Mouse (Mus musculus): Measurements from ENCODE around the gene Iqcf4.
A peak's percentile ranks its signal among the peaks of the same experiment; 100 is the strongest.
"Not testable (repeated sequence)": the region's sequence is repeated elsewhere in the genome, so short reads cannot be mapped to it uniquely, and the experiment has no call there.

Gene Iqcf4

DNA sequence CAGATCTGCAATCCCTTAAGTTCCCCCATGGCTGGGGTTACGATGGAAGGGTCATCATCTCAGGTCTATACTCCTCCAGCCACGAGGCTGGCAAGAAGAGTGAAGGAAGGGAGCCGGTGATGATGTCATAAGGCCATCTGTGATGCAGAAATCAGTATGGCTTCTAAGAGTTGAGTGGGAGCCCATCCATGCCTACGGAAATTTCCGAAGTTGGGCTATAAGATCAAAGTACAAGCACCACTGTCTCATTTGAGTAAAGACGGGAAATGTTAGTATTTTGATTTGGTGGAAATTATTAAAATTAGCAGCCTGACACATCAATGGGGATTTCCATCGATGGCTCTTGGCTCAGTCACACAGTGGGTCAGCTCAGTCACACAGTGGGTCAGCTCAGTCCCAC lies at the start of gene Iqcf4:
TSS of gene Iqcf4 (minus strand) at position 101 of the 400 bp plus-strand sequence.
- no peak for DNase-seq

DNA sequence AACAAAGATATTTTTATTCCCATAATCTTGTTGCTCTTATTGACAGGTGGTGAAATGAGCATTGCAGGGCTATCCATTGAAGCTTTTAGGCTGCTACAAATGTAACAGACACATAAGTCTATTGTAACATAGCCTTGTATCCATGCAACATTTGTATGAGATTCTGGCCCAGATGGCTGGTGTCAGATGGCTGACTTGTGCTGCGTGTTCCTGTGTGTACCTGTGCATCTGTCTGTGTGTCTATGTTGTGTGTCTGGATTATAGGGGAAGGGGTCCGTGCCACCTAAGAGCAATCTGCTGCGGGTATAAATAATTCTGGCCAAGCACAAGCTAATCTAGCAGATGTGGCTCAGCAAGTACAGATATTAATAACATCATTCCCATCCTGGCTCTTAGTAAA lies 46.7 kb upstream of the Iqcf4 start:
- DNase-seq = no peak

DNA sequence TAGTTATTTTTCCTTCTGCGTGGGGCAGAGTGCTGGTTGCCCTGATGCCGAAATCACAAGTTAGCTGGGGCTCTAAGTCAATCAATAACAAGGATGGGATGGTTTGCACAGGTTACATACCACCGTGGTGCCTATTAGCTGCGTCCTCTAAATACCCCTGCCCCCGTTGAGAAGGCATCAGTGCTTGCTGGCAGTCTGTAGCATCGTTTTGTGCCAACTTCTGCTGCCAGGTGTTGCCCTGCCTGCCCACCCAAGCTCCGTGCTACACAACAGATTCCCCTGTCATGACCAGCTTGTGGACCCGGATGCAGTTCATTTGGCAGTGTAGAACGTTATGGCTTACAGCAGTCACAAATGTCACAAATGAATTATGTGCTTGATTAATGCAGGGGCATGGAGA lies 45.5 kb upstream of the Iqcf4 start:
- no peak for DNase-seq

DNA sequence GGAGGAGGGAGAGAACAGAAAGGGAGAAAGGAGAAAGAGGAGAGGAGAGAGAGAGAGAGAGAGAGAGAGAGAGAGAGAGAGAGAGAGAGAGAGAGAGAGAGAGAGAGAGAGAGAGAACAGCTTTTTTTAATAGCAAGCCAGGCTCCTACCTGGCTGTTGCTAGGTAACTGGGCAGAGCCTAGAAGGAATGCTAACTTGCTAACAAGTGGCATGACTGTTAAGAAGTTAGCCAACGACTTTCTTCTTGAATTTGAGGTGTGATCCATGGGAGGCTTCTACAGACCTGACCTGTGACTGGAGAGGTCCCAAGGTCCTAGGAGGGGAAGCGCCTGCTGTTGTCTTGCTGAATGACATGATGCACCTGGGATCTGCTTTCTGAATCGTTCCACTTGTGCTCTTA lies 43.8 kb upstream of the Iqcf4 start:
- DNase-seq = no peak

DNA sequence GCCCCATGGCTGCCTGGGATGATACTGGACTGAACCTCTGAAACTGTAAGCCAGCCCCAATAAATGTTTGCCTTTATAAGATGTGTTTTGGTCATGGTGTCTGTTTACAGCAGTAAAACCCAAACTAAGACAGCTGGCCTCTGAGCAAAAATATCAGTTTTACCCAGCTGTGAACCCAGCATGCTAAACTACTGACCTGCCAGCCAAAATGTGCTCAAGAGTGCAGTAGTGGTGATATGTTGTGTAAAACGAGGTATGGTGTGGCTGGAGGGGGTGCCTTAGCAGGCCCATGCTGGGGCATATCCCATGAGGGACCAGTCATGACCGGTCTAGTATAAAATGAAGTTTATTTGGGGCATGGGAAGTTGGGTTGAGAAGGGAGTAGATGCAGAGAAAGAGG lies 43.2 kb upstream of the Iqcf4 start:
- DNase-seq = no peak

DNA sequence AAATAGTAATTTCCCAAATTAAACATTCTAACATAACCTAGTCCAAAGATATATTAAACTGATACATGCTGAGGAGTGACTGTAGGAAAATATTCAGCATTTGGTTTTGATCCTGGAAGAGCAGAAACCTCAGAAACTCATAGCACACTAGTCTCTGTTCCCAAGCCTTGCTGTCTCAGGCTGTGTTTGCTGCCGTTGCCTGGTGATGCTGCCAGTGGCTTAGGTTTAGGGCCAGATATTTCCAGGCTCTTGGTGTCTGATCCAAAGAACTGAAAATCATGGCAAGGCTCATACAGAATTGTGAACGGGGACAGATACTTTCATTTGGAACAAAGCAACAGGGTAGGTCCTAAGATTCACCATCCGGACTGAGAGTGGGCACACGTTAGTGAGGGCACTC lies 39.9 kb upstream of the Iqcf4 start:
- DNase-seq = no peak

DNA sequence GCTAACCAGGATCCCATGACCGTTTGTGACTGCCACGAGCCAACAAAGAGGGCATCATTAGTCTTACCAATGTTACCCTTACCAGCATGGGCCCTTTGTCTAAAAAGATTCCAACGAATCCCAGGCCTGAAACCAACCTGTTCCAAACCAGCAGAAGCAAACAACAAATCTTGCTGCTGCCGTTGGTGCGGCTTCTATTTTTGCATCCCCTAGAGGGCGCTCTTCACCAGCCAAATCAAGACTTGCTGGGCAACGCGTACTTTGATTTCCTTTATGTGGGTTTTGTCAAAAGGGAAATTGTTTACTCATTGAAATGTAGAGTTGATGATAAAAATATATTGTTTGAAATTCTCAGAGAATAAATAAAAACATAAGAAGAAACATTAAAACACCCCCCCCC lies 29.8 kb upstream of the Iqcf4 start:
- DNase-seq = peak; percentile 43 to 44

DNA sequence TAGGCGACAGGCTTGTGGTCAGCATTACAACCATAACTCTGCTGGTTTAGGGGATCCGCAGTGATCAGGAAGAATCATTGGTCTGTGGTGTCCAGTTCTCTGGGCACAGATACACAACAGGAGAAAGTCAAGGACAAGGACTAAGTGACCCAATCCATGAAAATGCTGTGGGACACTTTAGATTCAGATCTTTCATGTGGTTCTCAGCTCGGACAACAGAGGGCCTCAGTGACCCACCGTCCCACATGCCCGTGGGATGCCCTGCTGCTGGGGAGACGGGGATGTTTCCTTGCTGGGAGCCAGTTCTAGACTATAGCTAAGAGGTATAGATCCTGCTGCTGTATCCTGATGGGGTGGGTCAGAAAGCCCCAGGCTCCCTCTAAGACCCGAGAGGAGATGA lies 27.7 kb upstream of the Iqcf4 start:
- no peak for DNase-seq

DNA sequence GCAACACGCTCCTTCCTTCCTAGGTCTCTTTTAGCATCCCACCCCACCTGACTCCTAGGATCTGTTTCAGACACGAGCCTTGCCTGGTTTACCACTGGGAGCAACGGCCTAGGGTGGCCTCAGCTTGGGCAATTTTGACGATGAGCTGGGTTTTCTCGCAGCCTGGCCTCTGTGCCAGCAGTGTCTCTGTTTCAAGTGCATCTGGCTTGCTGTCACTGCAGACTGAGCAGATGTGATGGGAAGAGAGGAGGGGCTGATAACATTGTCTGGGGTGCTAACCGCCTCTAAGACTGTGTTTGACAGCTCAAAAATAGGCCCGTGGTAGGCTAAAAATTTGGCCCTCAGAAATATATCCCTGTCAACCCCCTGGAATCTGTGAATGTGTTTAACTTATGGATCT lies 25.0 kb upstream of the Iqcf4 start:
- DNase-seq = no peak

DNA sequence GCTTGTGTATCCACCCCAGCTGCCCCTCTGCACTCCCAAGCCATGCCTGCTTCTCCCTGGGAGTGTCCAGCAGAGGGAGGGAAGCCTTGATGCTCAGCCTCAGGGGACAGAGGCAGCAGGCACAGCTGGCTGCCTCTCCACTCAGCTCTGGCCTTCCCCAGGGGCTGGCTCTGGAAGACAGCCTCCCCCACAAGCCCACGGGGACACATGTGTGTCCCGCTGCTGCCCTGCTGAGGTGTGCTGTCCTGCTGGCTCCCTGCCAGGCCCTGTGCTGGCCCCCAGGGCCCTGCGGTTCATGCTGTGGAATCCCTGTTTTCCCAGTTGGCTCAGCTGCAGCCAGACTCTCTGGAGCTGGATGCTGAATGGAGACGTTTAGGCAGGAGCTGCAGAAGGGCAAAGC lies 24.6 kb upstream of the Iqcf4 start:
- DNase-seq = not testable (repeated sequence)

DNA sequence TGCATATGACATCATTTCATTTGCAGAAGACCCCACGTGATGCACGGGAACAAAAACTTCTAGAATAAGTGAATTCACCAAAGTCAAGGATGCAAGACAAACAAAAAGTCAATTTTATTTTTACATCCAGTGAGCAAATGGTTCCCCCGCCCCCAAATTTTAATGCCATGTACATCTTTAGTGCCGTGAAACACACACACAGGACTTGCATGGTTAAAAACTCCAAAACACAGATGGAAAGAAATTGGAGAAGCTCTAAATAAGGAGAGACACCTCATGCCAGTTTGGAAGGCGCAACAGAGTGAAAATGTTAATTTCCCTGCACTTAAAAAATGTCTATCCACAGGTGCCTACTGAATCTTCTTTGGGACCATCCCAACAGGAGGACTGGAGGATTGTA lies 21.4 kb upstream of the Iqcf4 start:
- DNase-seq = no peak

DNA sequence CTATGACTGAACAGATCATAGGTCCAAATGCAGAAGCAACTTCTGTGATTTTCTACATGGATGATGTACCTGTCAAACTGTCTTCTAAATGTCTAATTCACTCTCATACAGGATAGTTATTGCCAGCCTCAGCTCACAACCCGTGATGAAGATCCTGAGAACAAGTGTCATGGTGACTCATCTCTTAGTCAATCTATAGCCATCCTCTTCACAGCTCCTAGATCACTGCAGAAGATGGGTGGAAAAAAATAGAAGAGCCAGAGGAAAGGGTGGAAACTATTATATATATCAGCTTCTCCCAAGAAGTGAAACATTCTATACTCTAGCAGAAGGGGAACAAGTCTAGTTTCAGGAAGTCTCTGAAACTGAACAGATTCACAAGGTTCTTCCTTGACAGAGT lies 11.8 kb upstream of the Iqcf4 start:
- DNase-seq = no peak

DNA sequence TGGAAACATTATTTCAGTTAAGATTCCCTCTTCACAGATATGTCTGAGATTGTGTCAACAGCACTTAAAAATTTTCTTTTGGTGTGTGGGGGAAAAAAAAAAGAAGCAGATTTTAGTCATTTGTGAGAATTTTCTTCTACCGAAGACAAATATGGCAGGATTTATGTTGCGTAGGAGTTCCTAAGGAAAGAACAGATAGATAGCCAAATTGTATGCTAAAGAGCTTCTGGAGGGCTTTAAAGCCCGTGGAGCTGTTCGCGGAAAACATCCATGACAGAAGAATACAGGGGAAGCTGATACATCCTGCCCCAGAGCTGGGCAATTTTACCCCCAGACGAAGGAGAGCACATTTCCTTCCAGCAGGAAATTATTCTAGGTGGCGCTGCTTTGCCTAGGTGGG lies 9.2 kb upstream of the Iqcf4 start:
- DNase-seq = no peak

DNA sequence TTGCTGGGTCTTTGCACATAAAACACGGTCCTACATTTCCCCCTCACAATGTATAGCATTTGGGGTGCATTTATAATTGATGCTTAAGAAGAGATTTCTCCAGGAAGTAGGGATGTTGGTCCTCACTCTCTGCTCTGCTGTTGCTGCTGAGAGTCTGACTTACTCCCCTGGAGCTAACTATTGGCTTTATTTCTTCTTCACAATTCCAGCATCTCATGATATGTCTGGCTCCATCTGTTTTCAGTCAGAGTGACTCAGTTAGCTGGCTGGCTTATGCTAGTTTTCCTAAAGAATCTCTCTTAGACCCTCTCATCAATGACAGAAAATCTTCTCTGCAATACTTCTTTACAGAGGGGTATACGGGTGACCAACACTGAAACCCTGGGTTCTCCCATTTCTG lies 5.3 kb upstream of the Iqcf4 start:
- DNase-seq = no peak

DNA sequence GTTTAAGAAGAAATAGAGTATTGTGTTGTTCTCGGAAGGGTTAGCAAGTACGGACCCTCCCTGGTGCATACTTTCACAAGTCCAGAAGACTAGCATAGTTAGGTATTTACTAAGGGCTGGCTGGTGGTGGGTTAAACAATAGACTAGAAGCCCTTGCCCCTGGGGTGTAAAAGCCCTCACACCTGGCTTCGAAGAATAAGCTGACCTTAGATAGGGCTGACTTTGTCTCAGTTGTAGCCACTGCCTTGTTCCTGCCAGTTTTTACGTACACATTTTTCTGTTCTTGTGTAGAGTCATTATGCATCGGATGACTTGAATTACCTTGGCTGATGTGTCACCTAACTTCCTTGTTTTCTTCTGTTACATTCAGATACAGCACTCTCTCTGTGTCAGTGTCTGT lies 2.6 kb upstream of the Iqcf4 start:
- no peak for DNase-seq

DNA sequence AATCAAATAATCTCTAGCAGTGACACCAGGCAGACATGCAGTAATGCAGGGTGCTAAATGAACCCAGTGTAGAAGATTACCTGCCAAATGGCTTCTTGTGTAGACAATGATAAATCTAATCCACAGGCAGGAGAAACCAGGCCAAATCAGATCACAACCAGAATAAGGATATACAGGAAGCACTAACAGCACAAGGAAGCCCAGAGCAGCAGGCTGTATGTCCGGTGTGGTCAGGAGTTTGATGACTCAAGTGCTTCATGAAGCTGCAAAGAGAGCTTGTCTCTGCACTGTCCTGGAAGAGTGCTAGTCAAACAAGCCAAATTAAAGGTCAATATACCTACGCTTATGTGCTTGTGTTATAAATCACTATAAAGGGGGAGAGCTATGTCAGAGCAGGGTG lies 1.4 kb upstream of the Iqcf4 start:
- no peak for DNase-seq

DNA sequence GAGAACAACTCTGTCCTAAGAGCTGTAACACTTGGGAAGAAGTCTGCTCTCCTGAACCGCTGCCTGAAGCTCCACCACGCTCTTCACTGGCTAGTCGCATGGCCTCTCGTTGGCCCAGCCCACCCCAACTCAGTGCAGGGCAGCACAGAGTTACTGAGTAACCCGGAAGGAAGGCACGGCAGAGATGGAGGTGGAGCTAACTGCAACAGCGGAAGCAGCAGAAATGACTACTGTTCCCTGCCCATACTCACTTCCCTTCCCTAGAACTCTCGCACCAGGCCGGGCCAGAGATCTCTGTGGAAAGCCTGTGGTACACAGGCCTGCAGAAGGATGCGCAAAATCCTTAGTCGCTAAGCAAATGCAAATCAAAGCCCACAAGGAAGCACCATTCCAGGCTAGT lies 4.4 kb downstream of the Iqcf4 start:
- no peak for DNase-seq

DNA sequence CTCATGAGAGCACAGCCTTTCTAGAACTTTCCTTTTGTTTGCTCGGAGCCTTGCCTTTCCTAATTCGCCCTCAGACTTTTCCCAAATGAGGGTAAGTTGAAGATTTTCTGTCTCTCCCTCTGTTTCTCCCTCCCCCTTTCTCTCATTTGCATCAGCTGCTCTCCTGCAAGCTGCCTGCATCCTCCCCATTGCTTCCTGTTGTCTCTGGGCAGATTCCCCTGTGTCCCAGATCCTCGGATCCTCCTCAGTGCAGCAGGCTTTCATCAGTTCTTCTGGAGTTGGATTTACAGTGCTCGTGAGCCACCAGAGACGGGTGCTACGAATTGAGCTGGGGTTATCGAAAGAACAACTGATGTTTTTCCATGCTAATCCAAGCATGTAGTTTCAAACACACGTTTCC lies 6.8 kb downstream of the Iqcf4 start:
- no peak for DNase-seq

DNA sequence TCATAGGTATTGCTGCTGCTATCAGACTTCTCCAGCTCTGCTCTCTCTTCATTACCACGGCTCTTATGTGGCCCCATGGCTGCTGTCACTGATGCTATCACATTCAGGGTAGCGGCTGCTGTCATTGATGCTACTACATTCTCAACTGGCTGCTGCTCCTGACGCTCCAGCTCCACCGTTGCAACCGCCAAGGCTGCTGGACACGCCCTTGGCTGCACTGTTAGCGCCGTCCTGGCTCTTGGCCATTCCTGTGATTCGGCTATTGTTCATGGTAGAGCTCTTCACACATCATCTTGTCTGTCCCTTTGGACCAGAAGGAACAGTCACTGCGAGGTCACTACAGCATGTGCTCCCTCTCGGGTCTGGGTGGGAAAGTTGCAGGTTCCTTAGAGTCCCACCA lies 8.5 kb downstream of the Iqcf4 start:
- no peak for DNase-seq

DNA sequence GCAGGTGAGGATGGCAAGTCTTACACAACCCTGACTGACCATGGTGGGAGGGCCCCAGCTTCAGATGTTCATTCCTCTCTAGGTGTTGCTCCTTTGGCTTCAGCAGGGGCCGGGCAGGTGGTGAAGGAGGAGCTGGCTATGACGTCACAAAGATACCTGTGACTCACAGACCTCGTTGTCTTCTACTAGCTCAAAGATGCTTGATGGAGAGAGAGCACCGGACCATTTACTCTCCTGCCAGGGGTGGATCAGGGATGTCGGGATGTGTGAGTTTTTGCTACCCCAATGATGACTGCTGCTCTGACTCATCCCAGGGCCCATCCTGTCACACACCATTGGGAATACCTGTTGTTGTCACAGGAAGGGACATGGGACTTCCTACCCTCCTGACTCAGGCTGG lies 9.3 kb downstream of the Iqcf4 start, which contains the start of gene Iqcf3:
TSS of gene Iqcf3 (minus strand) at position 101 of the 400 bp plus-strand sequence.
- DNase-seq = no peak

DNA sequence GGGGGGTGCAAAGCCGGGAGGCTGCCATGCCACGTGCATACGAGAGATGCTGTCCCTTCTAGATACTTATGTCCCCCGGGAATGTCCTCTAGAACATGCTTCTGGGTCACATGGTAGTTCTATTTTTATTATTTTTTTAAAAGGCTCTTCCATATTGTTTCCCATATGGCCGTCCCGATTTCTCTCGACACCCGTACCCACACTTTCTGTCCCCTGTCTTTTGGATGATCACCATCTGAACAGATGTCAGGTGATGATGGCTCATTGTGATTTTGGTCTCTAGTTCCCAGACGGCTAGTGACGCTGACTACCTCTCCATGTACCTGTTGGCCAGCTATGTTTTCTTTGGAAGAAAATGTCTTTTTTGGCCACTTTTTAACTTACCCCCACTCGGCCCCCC lies 35.8 kb downstream of the Iqcf4 start:
- no peak for DNase-seq

DNA sequence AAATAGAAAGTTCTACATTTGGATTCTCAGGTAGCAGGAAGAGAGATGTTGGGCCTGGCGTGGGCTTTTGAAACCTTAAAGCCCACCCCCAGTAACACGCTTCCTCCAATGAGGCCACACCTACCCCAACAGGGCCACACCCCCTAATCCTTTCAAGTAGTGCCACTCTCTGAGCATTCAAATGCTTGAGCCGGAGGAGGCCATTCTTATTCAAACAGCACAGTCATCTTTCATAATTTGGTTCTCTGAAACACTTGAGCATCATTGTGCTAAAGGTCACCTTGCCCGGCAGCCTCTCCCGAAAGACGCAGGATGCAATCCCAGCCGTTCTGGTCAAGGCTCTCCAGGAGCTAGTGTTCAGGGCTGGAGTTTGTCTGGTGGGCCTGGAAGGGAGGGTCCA lies 36.5 kb downstream of the Iqcf4 start:
- no peak for DNase-seq

DNA sequence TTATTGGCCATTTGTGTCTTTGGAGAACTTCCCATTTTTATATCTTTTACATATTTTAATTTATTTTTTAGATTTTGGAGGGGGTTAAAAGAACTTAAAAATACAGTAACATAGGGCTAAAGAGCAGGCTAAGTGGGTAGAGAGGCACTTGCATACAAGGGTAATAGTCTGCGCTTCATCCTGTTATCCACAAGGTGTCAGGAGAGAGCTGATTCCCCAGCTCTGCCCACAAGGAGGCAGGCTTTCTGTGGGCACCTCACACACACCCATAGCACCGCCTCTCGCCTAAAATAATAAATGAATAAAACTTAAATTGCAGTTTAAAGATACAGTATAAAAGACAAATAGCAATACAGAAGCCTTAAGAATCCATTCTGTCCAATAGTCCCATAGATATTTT lies 39.0 kb downstream of the Iqcf4 start:
- DNase-seq = no peak

DNA sequence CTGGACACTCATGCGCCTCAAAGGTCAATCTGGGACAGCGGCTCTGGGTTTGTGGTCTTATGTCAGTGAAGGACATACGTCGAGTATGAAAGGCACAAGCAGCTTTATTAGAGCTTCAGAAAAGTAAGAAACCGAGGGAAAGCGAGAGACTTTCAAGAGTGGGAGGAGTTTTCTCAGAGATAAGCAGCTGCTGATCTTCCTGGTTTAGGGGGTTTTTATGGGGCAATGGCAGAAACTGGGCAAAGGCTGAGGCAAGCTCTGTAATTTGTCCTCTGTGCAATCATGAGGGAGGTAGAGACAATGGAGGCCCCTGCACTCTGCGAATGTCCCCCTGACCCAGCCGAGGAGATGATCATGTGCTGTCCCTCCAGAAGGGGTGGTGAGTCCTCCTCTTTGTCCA lies 50.9 kb downstream of the Iqcf4 start:
- no peak for DNase-seq

DNA sequence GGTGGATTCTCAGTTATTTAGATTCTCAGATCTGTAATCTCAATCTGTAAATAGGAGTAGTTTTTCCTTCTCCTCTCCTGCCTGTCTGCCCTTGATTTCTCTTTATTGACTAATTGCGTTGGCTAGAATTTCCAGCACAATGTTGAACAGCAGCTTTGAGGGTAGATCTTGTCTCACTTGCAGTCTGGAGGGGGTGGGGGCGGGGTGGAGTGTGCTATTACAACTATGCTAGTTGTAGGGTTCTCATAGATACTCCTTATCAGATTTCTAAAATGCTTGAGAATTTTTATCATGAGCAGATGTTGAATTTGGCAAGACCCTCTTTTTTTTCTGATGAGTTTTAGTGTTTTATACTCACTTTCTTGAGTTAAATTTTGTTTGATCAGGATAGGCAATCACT lies 51.4 kb downstream of the Iqcf4 start:
- no peak for DNase-seq
